Mouse (Mus musculus): ENCODE data around the gene Frk.
"Not testable (repeated sequence)": the region's sequence is repeated elsewhere in the genome, so short reads cannot be mapped to it uniquely, and the experiment has no call there.

Gene Frk

GRCm38 (mm10) chr10:34483297-34484013, at the start of gene Frk:
Gene Frk (plus strand): TSS chr10:34483399.
- DNase-seq (ENCODE audit: low spot score in 2 of 2), result no peak

- DNase-seq (ENCODE audit: low spot score in 2 of 2), result not testable (repeated sequence)
These were observed 49.0 kb upstream of the Frk start for GRCm38 (mm10) chr10:34434191-34434590.

- DNase-seq (ENCODE audit: low spot score in 2 of 2), result no peak
These were observed 33.7 kb upstream of the Frk start for GRCm38 (mm10) chr10:34449469-34449868.

GRCm38 (mm10) chr10:34461451-34461850, 21.7 kb upstream of the Frk start:
- DNase-seq (ENCODE audit: low spot score in 2 of 2), result peak in 1 of 2 experiments; percentile 12

- no peak for DNase-seq (ENCODE audit: low spot score in 2 of 2)
These were observed 18.9 kb upstream of the Frk start for GRCm38 (mm10) chr10:34464321-34464720.

- no peak for DNase-seq (ENCODE audit: low spot score in 2 of 2)
These were observed 14.2 kb upstream of the Frk start for GRCm38 (mm10) chr10:34469037-34469436.

- DNase-seq (ENCODE audit: low spot score in 2 of 2), result no peak
These were observed 3.2 kb upstream of the Frk start for GRCm38 (mm10) chr10:34479942-34480455.

- no peak for DNase-seq (ENCODE audit: low spot score in 2 of 2)
These were observed 814 bp downstream of the Frk start for GRCm38 (mm10) chr10:34484014-34484411.

- DNase-seq (ENCODE audit: low spot score in 2 of 2), result no peak
These were observed 1.9 kb downstream of the Frk start for GRCm38 (mm10) chr10:34485079-34485478.

- no peak for DNase-seq (ENCODE audit: low spot score in 2 of 2)
These were observed 24.6 kb downstream of the Frk start for GRCm38 (mm10) chr10:34507807-34508206.

- no peak for DNase-seq (ENCODE audit: low spot score in 2 of 2)
These were observed 25.4 kb downstream of the Frk start for GRCm38 (mm10) chr10:34508593-34508992.

- DNase-seq (ENCODE audit: low spot score in 2 of 2), result no peak
These were observed 26.1 kb downstream of the Frk start for GRCm38 (mm10) chr10:34509256-34509655.

GRCm38 (mm10) chr10:34511192-34511591, 28.0 kb downstream of the Frk start:
- no peak for DNase-seq (ENCODE audit: low spot score in 2 of 2)

- no peak for DNase-seq (ENCODE audit: low spot score in 2 of 2)
These were observed 29.4 kb downstream of the Frk start for GRCm38 (mm10) chr10:34512551-34512950.

GRCm38 (mm10) chr10:34525598-34525997, 42.4 kb downstream of the Frk start:
- no peak for DNase-seq (ENCODE audit: low spot score in 2 of 2)

- no peak for DNase-seq (ENCODE audit: low spot score in 2 of 2)
These were observed 48.6 kb downstream of the Frk start for GRCm38 (mm10) chr10:34531766-34532165.

GRCm38 (mm10) chr10:34532507-34532906, 49.3 kb downstream of the Frk start:
- no peak for DNase-seq (ENCODE audit: low spot score in 2 of 2)

- DNase-seq (ENCODE audit: low spot score in 2 of 2), result no peak
These were observed 57.5 kb downstream of the Frk start for GRCm38 (mm10) chr10:34540687-34541086.

GRCm38 (mm10) chr10:34541717-34542490, 58.7 kb downstream of the Frk start:
- DNase-seq (ENCODE audit: low spot score in 2 of 2), result no peak

- no peak for DNase-seq (ENCODE audit: low spot score in 2 of 2)
These were observed 67.4 kb downstream of the Frk start for GRCm38 (mm10) chr10:34550612-34551011.

- DNase-seq (ENCODE audit: low spot score in 2 of 2), result no peak
These were observed 68.4 kb downstream of the Frk start for GRCm38 (mm10) chr10:34551636-34552035.

- DNase-seq (ENCODE audit: low spot score in 2 of 2), result no peak
These were observed 80.4 kb downstream of the Frk start for GRCm38 (mm10) chr10:34563518-34564176.
